Mouse (Mus musculus) cerebellum, postnatal 25 days (tissue): ENCODE results near the gene Scfd2.

Source experiments
- DNase-seq, 2 experiments: peaks; one replicate each; pipeline ENCODE4 v3.0.0; 2021; ENCODE audit warnings: mixed read lengths in 2 of 2

Gene Scfd2

DNA sequence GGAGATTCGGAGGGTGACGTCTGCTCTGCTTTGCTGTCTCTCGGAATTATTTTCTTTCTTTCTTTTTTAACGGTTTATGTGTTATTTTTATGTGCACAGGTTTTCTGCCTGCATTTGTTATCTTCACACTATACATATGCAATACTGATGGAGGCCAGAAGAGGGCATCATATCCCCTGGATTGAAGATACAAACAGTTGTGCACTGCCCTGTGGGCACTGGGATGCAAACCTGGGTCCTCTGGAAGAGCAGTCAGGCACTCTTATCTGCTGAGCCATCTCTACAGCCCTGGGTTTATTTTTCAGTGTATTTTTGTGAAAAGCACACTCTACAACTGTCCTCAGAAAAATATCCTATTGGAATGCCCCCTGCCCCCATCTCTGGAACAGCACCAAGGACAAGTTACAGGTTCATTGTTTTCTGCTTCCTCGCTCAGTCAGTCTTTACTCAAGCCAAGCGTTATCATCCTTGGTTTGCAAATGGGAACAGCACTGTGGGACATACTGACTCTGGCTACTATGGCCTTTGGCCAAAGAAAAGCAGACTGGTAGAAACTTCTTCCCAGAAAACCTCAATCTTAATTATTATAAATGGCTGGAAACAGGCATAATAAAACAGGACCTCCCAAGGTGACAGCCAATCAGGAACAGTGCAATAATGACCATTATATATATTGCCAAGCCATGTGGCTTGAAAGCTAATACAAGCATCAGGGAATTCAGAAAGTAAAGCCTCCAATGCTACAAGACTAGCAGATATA lies 75.9 kb downstream of the Scfd2 start:
- DNase-seq: no peak

DNA sequence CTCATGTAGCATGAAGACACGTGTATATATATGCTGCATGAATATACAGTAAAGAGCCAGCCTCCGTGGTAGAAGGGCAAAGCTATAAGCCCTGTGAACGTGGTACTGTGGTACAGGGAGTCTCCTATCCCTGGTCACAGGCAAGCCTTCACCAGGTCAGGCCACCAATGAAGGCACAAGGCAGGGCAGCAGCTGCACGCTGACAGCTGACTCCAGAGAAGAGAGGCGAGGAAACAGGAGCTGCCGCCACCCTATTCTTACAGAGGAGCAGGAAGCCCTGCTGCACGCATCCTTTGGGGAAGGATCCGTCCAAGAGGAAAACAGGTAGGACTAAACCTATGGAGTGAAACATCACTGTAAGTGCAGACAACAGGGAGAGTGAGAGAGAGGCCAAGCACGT lies 76.5 kb downstream of the Scfd2 start:
- DNase-seq: no peak

DNA sequence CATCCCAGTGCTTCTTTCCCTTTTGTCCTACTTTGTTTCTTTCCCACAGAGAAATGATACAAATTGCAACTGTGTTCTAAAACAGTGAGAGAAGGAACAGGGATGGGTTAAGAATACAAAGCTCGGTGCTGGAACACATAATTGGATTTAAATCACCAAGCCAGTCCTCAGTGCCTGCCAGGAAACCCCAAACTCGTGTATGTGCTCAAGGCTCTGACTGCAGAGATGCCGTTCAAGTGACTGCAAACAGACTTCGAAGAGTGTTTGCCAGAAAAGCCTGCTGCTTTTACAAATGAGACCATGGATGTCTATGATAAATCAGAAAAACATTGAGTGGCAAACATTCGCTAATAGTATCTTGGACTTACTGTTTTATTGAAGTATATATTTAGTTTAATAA lies 80.6 kb downstream of the Scfd2 start:
- no peak for DNase-seq

GRCm38 (mm10) chr5:74447517-74448334 lies 83.8 kb downstream of the Scfd2 start:
- no peak for DNase-seq

- no peak for DNase-seq
Measured at GRCm38 (mm10) chr5:74445861-74446260, 85.7 kb downstream of the Scfd2 start.

GRCm38 (mm10) chr5:74438353-74438752 lies 93.2 kb downstream of the Scfd2 start:
- DNase-seq: no peak

DNA sequence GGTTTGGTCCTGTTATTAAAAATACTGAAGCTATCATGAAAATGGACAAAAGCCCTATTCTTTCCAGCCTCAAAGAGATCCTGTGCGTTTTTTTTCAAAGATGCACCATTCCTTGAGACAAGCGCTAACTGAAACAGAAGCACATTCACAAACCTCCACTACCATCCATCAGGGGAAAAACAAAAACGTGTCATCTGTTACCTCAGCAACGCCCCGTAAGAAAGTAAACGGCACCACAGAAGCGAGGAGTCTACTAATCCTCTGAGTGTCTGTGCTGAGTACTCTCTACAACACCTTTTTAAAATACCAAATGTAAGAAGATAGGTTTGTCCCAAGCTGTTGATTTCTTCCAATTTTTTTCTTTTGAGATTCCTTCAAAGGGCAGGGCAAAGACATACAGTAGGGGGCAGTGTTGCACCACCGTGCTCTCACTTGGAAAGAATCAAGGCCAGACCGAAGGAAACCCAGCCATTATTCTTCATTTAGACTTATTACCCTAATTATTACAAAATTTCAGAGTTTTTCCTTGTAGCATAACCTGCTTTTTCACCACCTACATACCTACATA lies 97.9 kb downstream of the Scfd2 start:
- DNase-seq: peak; percentile 67 to 83

GRCm38 (mm10) chr5:74432879-74433539 lies 98.5 kb downstream of the Scfd2 start:
- no peak for DNase-seq

DNA sequence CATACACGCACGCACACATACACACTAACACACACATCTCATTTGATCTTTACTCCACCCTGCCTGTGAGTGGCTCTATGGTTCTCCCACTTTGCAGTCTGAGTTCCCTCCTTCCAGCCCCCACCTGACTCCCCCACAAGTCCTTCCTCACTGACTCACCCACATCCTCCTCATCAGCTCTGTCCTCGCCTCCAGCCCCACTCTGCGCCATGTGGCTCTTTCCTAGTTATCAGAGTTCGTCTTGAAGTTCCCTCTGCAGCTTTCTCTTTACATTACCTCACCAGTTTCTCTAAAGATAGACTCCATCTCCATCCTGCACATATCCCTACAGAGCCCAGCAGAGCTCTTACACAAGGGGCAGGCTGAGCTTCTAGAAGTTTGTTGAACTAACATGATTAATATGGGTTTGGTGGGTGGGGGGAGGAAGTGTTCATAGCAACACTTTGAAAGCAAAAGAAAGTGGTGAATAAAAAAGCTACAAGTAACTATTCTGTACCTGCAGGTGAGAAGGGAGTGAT lies 110.9 kb downstream of the Scfd2 start:
- no peak for DNase-seq

- DNase-seq: no peak
Measured at GRCm38 (mm10) chr5:74412557-74412956, 119.0 kb downstream of the Scfd2 start.

GRCm38 (mm10) chr5:74404887-74405286 lies 126.7 kb downstream of the Scfd2 start:
- no peak for DNase-seq

DNA sequence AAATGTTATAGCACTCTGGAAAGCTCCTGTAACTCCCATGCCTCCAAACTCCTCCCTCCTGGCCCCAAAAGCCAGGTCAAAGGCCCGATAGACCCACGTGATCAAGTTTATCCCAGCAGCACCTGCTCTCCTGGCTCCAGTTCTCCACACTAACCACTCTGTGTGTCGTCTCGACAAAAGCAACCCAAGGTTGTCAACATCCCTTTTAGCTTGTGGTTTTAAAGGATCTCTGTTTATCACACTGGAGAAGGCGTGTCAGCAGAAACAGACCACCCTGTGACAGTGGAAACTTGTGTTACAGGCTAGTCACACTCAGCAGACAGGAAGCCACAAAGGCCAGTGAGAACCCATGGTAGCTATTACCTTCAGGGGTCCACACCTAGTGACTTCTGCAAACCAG lies 127.5 kb downstream of the Scfd2 start:
- DNase-seq: no peak

DNA sequence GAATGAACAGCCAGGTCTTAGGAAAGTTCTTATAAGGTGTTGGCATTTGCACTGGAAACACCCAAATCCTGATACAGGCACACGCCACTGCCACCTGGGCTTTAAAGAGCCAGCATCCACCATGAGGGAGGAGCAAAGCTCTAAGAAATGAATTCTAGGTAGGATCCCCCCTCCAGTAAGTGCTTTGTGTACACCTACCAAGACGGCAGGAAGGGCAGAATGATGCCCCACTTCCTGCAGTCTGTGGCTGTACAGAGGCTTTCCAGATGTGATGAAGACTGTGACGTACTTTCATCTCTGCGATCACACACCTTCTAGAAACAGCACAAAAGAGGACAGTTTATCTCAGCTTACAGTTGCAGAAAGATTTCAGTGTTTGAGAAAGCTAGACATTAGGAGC lies 128.9 kb downstream of the Scfd2 start:
- DNase-seq: no peak

DNA sequence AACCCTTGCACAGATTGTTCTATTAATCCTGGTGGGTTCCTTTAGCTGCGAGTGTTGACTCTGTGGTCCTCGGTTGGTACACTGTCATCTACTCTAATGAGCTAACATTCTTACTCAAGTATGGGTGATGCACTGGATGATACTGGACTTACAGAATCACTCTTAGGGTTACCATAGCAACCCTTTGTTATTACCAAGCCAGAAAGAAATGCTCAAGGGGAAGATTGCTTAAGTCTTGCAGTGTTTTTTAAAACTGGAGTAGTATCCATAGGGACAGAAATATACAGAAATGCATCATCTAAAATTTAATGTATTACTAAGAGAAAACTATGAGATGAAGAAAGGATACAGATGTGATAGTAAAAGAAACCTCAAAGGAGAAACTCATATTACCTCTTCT lies 139.8 kb downstream of the Scfd2 start:
- no peak for DNase-seq

DNA sequence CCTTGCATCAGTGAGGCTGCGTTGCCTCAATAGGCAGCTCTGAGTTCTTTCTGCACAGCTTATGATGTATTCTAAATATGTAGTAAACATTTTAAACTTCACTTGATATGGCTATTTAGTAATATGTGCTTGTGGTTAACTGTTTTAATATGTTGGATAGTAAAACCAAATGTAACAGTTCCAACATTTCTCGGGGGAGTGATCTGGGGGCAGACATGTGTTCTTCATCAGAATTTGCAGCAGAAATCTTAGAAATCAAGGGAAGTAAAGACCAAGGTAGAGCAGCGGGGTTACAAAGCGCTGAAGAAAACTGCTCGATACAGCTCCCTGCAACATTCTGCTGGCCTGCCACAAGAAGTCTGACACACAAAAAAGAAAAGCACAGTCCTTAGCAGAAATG lies 140.2 kb downstream of the Scfd2 start:
- no peak for DNase-seq

DNA sequence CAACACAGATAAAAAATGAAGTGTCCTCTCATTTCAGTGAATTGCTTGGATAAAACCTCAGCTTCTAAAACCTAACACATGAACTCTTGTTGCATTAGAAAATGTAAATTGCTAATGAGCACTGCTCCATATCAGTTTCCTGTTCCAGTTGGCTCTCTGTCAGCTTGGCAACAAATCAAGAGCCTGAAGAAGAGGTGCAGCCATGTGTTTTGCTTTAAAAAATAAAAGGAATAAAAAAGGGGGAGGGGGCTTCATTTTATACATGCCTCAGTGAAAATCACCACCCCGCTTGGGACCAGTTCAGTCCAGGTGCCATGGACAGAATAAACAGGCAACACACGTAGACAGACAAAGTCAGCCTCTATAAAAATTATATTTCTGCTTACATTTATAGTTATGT lies 142.7 kb downstream of the Scfd2 start:
- peak in 1 of 2 experiments; percentile 52 for DNase-seq

DNA sequence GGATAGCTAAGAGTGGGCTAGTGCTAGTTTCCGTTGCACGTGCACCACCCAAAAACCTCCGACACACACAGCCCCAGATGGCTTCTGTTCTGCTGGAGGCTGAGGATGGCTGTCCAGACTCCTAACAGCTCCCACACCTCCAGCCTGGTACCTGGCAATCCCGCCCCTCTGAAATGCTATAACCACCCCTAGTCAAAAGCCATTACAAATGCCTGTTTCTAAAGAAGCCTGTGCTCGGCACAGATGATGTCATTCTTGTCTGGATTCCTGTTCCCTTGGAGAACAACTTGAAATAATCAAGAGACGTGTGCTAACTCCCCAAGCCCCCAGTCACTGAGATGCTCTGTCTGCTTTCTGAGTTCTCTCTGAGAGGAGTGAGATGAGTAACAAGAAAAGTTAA lies 143.5 kb downstream of the Scfd2 start:
- DNase-seq: no peak

DNA sequence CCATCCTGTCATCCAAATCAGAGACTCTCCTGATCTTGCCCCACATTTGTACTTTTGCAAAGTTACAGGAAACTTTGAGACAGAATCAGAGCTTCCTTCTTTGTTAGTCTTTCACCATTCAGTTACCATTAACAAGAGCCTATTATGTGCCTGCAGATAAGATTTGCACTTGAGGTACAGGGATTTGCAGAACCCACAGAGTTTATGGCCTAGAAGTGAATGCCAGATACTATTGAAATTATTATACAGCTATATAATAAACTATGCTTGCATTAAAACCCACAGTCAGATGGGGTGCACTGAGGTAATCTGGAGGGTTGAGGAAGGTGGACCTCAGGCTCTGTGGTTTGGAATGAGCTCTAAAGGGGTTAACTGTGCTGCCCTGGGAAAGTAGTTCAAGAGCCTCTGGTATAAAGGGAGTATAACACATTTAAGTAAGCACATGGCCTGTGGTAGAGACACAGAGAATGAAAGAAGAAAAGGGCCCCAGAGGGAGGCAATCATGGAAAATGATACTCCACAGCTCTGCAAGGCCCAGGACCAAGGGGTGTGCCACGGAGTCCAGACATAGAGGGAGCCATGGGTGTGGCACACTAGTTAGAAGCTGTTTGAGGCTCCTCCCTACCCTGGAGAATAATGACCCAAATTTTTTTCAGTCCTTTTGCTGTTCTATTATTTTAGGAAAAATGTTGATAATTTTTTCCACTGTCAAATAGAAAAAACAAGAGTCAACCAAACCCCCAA lies 144.2 kb downstream of the Scfd2 start:
- DNase-seq: no peak

DNA sequence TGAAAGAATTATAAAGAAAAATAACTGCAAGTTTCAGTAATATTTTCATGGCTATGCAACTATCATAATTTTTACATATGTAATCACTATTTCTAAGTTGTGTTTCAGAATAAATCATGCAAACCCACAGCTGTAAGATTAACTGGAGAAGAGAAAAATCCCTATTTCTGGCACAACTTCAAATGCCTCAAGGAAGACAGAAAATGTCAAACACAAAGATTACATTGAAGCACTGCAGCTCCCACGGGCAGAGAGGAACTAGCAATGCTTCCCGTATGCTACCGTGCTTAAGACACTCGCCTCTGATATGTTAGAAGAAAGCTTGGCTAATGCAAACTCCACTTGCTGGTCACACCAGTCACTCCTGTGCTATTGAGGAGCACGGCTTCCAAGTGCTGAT lies 151.5 kb downstream of the Scfd2 start:
- no peak for DNase-seq

GRCm38 (mm10) chr5:74366710-74367101 lies 164.9 kb downstream of the Scfd2 start:
- DNase-seq: no peak

GRCm38 (mm10) chr5:74365984-74366709 lies 165.4 kb downstream of the Scfd2 start:
- DNase-seq: no peak

- no peak for DNase-seq
Measured at GRCm38 (mm10) chr5:74365408-74365807, 166.2 kb downstream of the Scfd2 start.
